Mouse (Mus musculus) stomach, embryonic 16.5 days (tissue): ENCODE measurements around the gene Patj. TPM values are rescaled to one million over a fixed set of nuclear protein-coding genes. Genes with fewer than 3 reads are reported as not detected.

Source experiments
- ATAC-seq: fragments of 200-750 bp; cut with Nextera tagmentation; 2 replicates; pipeline ENCODE4 v1.8.0; 2017; ENCODE audit warnings: moderate number of reproducible peaks, moderate TSS enrichment; ENCODE audit not compliant: insufficient read depth, low FRiP score
- H3K27ac ChIP-seq: fragments of 300-500 bp; sonication (generic); 2 replicates; pipeline ENCODE4 v1.5.1; 2014; ENCODE audit warnings: low read length
- H3K27me3 ChIP-seq: fragments of 300-500 bp; sonication (generic); 2 replicates; pipeline ENCODE4 v1.6.1; 2014; ENCODE audit warnings: low read length, control low read depth, mixed read lengths; ENCODE audit not compliant: control insufficient read depth, insufficient read depth
- H3K36me3 ChIP-seq: fragments of 300-500 bp; sonication (generic); 2 replicates; pipeline ENCODE4 v1.6.1; 2014; ENCODE audit warnings: low read length; ENCODE audit not compliant: control insufficient read depth, insufficient read depth
- H3K4me1 ChIP-seq: fragments of 300-500 bp; sonication (generic); 2 replicates; pipeline ENCODE4 v1.6.1; 2014; ENCODE audit warnings: low read length, control low read depth, mixed read lengths; ENCODE audit not compliant: control insufficient read depth, insufficient read depth
- H3K4me2 ChIP-seq: fragments of 300-500 bp; sonication (generic); 2 replicates; pipeline ENCODE4 v1.6.1; 2014; ENCODE audit warnings: low read depth, low read length, mixed read lengths
- H3K4me3 ChIP-seq: fragments of 300-500 bp; sonication (generic); replicated peaks from 2 replicates; pipeline ENCODE4 v1.5.1; 2014; ENCODE audit warnings: mild to moderate bottlenecking, low read length
- H3K9ac ChIP-seq: fragments of 300-500 bp; sonication (generic); 2 replicates; pipeline ENCODE4 v1.6.1; 2014; ENCODE audit warnings: low read length
- H3K9me3 ChIP-seq: fragments of 300-500 bp; sonication (generic); replicated peaks from 2 replicates; pipeline ENCODE4 v1.6.1; 2016; ENCODE audit warnings: low read length, control low read depth; ENCODE audit not compliant: control insufficient read depth
- WGBS: fragments of 180-500 bp; shearing (Covaris S2); extraction: QIAGEN DNeasy Blood & Tissue Kit; methylation state at CpG from one replicate; pipeline ENCODE4 v1.1.7; 2014; 5-methylcytosine and 5-hydroxymethylcytosine counted together
- polyA plus RNA-seq: library from polyadenylated mRNA; unstranded; fragments of >200 nt; fragmentation: Nextera tagmentation; extraction: Ambion mirVana; gene quantifications from 2 replicates; pipeline ENCODE4 v1.2.1, GENCODE M21; 2015

Gene Patj
- polyA plus RNA-seq, 1 experiment from 2014 or later: 19.0 TPM

GRCm38 (mm10) chr4:98486901-98487300 is 91.3 kb downstream of the Patj start:
- Histone ChIP-seq H3K27me3 (no peaks in the 10 kb centered on the region), H3K4me1 (no peaks in the 10 kb centered on the region), H3K27ac (no peak overlapping the region), H3K36me3 (no peaks in the 10 kb centered on the region), H3K4me3 (no peak overlapping the region), H3K9ac (no peak overlapping the region), H3K4me2 (no peak overlapping the region), H3K9me3 (no peaks in the 10 kb centered on the region)
- WGBS: 94% methylated on average over 4 of the region's 4 CpGs
- no peak for ATAC-seq

- Histone ChIP-seq H3K4me2 (no peak overlapping the region), H3K9ac (no peak overlapping the region), H3K9me3 (no peaks in the 10 kb centered on the region), H3K27ac (no peak overlapping the region), H3K4me1 (no peaks in the 10 kb centered on the region), H3K36me3 (no peaks in the 10 kb centered on the region), H3K4me3 (no peak overlapping the region), H3K27me3 (no peaks in the 10 kb centered on the region)
- ATAC-seq: no peak
- WGBS: 31% methylated on average over 1 of the region's 1 CpGs
Observed at GRCm38 (mm10) chr4:98489386-98489785, 93.8 kb downstream of the Patj start.

GRCm38 (mm10) chr4:98498341-98498740 is 102.8 kb downstream of the Patj start:
- H3K9me3 ChIP-seq: no peaks in the 10 kb centered on the region
- no peak for ATAC-seq
- 84% methylated on average over 4 of the region's 4 CpGs for WGBS

GRCm38 (mm10) chr4:98500182-98500581 is 104.6 kb downstream of the Patj start:
- H3K36me3 ChIP-seq: peaks cover 2% of the 10 kb centered on the region; the same call in 1 of the 2 replicates
- no peak overlapping the region for H3K27ac ChIP-seq
- 75% methylated on average over 5 of the region's 5 CpGs for WGBS
- no peaks in the 10 kb centered on the region for H3K9me3 ChIP-seq
- H3K4me1 ChIP-seq: peaks cover 4% of the 10 kb centered on the region; the same call in 1 of the 2 replicates
- H3K27me3 ChIP-seq: no peaks in the 10 kb centered on the region
- no peak for ATAC-seq
- H3K9ac ChIP-seq: no peak overlapping the region
- H3K4me2 ChIP-seq: no peak overlapping the region
- H3K4me3 ChIP-seq: no peak overlapping the region

More at GRCm38 (mm10) chr4:98498341-98498740, 102.8 kb downstream of the Patj start:
- Histone ChIP-seq H3K4me1 (no peaks in the 10 kb centered on the region), H3K27ac (no peak overlapping the region), H3K27me3 (no peaks in the 10 kb centered on the region), H3K4me3 (no peak overlapping the region), H3K4me2 (no peak overlapping the region), H3K9ac (no peak overlapping the region), H3K36me3 (peaks cover 2% of the 10 kb centered on the region; the same call in 1 of the 2 replicates)

GRCm38 (mm10) chr4:98500875-98501274 is 105.3 kb downstream of the Patj start:
- peaks cover 4% of the 10 kb centered on the region; the same call in 1 of the 2 replicates for H3K4me1 ChIP-seq
- H3K9ac ChIP-seq: no peak overlapping the region
- H3K27me3 ChIP-seq: no peaks in the 10 kb centered on the region
- ATAC-seq: no peak
- H3K4me3 ChIP-seq: no peak overlapping the region
- 75% methylated on average over 2 of the region's 2 CpGs for WGBS
- no peaks in the 10 kb centered on the region for H3K9me3 ChIP-seq
- H3K27ac ChIP-seq: no peak overlapping the region
- no peak overlapping the region for H3K4me2 ChIP-seq
- peaks cover 2% of the 10 kb centered on the region; the same call in 1 of the 2 replicates for H3K36me3 ChIP-seq

- Histone ChIP-seq H3K36me3 (no peaks in the 10 kb centered on the region), H3K27ac (no peak overlapping the region), H3K9me3 (no peaks in the 10 kb centered on the region), H3K4me2 (no peak overlapping the region), H3K4me3 (no peak overlapping the region), H3K9ac (no peak overlapping the region), H3K27me3 (no peaks in the 10 kb centered on the region), H3K4me1 (peaks cover 4% of the 10 kb centered on the region; the same call in 1 of the 2 replicates)
- ATAC-seq: no peak
- 47% methylated on average over 3 of the region's 3 CpGs for WGBS
Observed at GRCm38 (mm10) chr4:98504743-98505142, 109.2 kb downstream of the Patj start.

- ATAC-seq: no peak
- 77% methylated on average over 11 of the region's 11 CpGs for WGBS
- Histone ChIP-seq H3K9ac (no peak overlapping the region), H3K9me3 (no peaks in the 10 kb centered on the region), H3K27me3 (no peaks in the 10 kb centered on the region), H3K36me3 (no peaks in the 10 kb centered on the region), H3K4me1 (peaks cover 10% of the 10 kb centered on the region), H3K4me2 (no peak overlapping the region), H3K27ac (no peak overlapping the region), H3K4me3 (no peak overlapping the region)
Observed at GRCm38 (mm10) chr4:98508471-98509271, 113.1 kb downstream of the Patj start.

- ATAC-seq: no peak
- Histone ChIP-seq H3K27ac (no peak overlapping the region), H3K4me1 (peaks cover 6% of the 10 kb centered on the region), H3K4me2 (no peak overlapping the region), H3K9ac (no peak overlapping the region), H3K36me3 (no peaks in the 10 kb centered on the region), H3K4me3 (no peak overlapping the region), H3K27me3 (no peaks in the 10 kb centered on the region), H3K9me3 (no peaks in the 10 kb centered on the region)
- 66% methylated on average over 5 of the region's 5 CpGs for WGBS
Observed at GRCm38 (mm10) chr4:98509939-98510338, 114.4 kb downstream of the Patj start.

GRCm38 (mm10) chr4:98511296-98511695 is 115.7 kb downstream of the Patj start:
- peak; percentile 58 for ATAC-seq
- Histone ChIP-seq H3K27me3 (no peaks in the 10 kb centered on the region), H3K4me2 (no peak overlapping the region), H3K9me3 (no peaks in the 10 kb centered on the region), H3K4me1 (peaks cover 6% of the 10 kb centered on the region), H3K27ac (no peak overlapping the region; the same call in 1 of the 2 replicates), H3K36me3 (no peaks in the 10 kb centered on the region), H3K4me3 (no peak overlapping the region), H3K9ac (no peak overlapping the region)
- WGBS: 31% methylated on average over 2 of the region's 2 CpGs
